Mouse (Mus musculus) layer of hippocampus, adult 2 months (tissue): ENCODE data around the gene Arrdc5. TPM values are rescaled to one million over a fixed set of nuclear protein-coding genes. Genes with fewer than 3 reads are reported as not detected.

Experiments used
- DNase-seq, 2 experiments: peaks; one replicate each; pipeline ENCODE4 v3.0.0; 2022; ENCODE audit warnings: low spot score in 2 of 2
- H3K27ac ChIP-seq: fragments of 200-600 bp; 2 replicates; pipeline ENCODE4 v1.8.1; 2022
- H3K4me3 ChIP-seq: fragments of 200-600 bp; 2 replicates; pipeline ENCODE4 v1.8.1; 2022; ENCODE audit warnings: mild to moderate bottlenecking
- CTCF ChIP-seq: fragments of 200-600 bp; conservative IDR thresholded peaks from 2 replicates; pipeline ENCODE4 v1.8.1; 2022; ENCODE audit warnings: antibody characterized with exemption, mild to moderate bottlenecking, moderate library complexity
- total RNA-seq, 2 experiments: library from RNA; stranded (reverse); gene quantifications; 2 replicates each; pipeline ENCODE4 v1.2.3; 2021

Gene Arrdc5
- total RNA-seq, 2 experiments from 2014 or later: not detected

- peak; percentile 20; the same call in 1 of the 2 replicates for TF ChIP-seq CTCF
- peak; percentile 52 to 57 for DNase-seq
- H3K27ac ChIP-seq: peak overlapping the region; percentile 90
- H3K4me3 ChIP-seq: no peak overlapping the region
Measured at GRCm38 (mm10) chr17:56283316-56283715, 16.8 kb downstream of the Arrdc5 start.

DNA sequence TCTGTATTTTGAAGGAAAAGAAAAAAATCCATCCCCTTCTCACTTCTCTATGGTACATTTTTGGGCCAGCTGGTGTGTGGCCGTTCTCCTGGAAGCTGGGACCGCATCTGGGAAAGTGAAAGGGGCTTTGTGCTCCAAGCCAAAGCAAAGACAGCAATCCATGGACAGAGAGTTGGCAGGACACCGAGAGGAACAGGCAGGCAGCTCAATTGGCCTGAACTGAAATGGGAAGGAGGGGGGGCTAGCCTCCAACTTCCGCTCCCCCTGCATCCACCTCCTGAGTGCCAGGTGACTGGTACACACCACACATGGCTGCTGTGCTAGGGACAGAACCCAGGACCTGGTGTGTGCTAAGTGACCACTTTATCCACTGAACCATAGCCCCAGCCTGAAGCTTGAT, 17.3 kb downstream of the Arrdc5 start:
- Histone ChIP-seq H3K4me3 (no peak overlapping the region), H3K27ac (peak overlapping the region; percentile 90)
- peak; percentile 49 to 59 for DNase-seq
- TF ChIP-seq CTCF: no peak

GRCm38 (mm10) chr17:56281193-56281592, 18.9 kb downstream of the Arrdc5 start:
- no peak for DNase-seq
- H3K27ac ChIP-seq: peak overlapping the region; percentile 70; the same call in 1 of the 2 replicates
- no peak overlapping the region for H3K4me3 ChIP-seq
- no peak for TF ChIP-seq CTCF

GRCm38 (mm10) chr17:56279481-56280155, 20.5 kb downstream of the Arrdc5 start:
- DNase-seq: no peak
- no peak overlapping the region for H3K4me3 ChIP-seq
- no peak for TF ChIP-seq CTCF

DNA sequence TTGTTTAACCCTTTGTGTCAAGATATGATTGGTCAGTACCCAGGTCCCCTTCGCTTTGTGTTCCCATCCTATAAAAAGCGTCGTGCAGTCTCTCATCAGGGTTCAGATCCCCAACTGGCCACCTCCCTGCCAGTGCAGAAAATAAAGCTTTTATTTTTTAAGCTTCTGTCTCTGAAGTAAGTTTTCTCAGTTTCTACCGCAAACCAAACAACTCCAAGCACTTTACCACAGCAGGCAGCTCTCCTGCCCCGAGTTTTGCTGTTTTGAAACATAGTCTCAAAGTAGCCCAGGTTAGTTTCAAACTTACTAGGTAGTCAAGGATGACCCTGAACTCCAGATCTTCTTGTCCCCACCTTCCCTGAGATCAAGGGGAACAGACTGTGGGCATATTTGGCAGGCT, 21.7 kb downstream of the Arrdc5 start:
- DNase-seq: no peak
- no peak overlapping the region for H3K4me3 ChIP-seq
- H3K27ac ChIP-seq: no peak overlapping the region
- no peak for TF ChIP-seq CTCF

More at GRCm38 (mm10) chr17:56279481-56280155, 20.5 kb downstream of the Arrdc5 start:
- no peak overlapping the region for H3K27ac ChIP-seq

DNA sequence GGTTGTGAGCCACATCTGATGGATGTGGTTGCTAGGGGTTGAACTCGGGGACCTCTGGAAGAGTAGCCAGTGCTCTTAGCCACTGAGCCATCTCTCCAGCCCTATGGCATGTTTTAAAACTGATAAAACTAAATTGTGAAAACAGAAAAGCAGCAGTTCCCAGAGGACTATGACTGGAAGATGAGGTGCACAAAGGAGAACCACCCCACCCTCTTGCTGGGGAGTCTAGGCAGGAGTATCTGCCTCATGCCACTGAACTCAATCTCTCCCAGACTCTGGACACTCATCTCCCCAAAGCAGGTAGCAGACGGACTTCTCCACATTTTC, 22.6 kb downstream of the Arrdc5 start:
- Histone ChIP-seq H3K27ac (peak overlapping the region; percentile 90), H3K4me3 (no peak overlapping the region; the same call in 1 of the 2 replicates)
- TF ChIP-seq CTCF: no peak
- no peak for DNase-seq

DNA sequence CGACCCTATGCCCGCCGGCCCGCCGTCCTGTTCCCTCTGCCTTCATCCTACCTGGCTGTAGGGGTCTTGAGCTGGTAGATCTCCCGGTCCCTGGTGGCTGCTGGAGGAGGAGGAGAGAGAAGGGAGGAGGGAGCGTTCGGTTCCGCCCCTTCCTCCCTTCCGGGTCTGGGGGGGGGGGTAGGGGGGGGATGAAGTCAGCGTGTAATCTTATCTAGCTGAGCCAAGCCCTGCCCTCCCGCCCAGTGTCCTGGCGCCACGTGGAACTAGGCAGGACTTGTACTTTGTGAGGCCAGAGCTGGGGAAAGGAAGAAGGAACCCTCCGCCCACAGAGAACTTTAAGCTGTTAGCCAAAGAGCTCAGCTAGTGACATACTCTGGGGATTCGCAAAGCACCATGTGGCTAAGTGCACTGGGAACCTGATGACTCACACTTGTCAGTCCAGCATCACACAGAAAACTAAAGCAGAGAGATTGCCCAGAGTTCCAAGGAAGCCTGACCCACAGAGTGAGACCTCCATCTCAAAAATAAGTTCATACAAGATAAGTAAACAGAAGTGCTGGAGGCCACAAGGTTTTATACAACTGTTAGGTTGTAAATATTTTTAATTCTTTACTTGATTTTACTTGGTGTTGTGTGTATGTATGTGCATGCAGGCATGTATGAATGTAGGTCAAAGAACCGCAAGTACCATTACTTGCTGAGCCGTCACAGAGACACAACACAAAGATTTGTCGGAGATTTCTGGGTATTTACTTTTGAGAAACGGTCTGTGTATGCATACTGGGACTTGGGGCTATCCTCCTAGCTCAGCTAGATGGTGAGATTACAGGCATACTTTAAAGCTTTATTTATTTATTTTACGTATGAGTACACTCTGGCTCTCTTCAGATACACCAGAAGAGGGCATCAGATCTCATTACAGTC, 23.2 kb downstream of the Arrdc5 start, which contains the start of gene Ticam1:
Gene Ticam1, minus strand, starts transcription at position 144 of the 924 bp plus-strand sequence.
- DNase-seq: peak; percentile 67 to 77
- H3K4me3 ChIP-seq: peak within 1 kb of the TSS; percentile 62
- peak within 1 kb of the TSS; percentile 90 for H3K27ac ChIP-seq
- TF ChIP-seq CTCF: peak; percentile 72

GRCm38 (mm10) chr17:56275842-56276480, 24.1 kb downstream of the Arrdc5 start:
- Histone ChIP-seq H3K27ac (peak overlapping the region; percentile 90), H3K4me3 (peak overlapping the region; percentile 62)
- no peak for TF ChIP-seq CTCF
- DNase-seq: no peak

DNA sequence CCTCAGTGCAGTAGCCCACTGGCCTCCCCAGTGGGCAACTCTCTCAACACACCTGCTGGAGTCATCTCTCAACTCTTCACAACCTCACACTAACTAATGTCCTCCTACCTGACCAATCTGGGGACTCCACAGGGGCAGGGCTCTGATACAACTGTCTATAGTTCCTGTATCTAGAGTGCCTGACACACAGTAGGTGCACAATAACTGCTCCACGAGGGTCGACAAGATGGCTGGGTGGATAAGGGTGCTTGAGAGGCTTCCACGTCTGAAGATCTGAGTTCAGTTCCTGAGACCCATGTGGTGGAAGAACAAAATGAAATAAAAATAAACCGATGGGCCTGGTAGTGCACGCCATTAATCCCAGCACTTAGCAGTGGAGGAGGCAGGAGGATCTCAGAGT, 26.1 kb downstream of the Arrdc5 start:
- Histone ChIP-seq H3K27ac (peak overlapping the region; percentile 37; the same call in 1 of the 2 replicates), H3K4me3 (no peak overlapping the region)
- TF ChIP-seq CTCF: no peak
- no peak for DNase-seq

GRCm38 (mm10) chr17:56273482-56273881, 26.6 kb downstream of the Arrdc5 start:
- no peak for TF ChIP-seq CTCF
- no peak overlapping the region for H3K4me3 ChIP-seq
- DNase-seq: no peak
- peak overlapping the region; percentile 37; the same call in 1 of the 2 replicates for H3K27ac ChIP-seq

GRCm38 (mm10) chr17:56272644-56273043, 27.4 kb downstream of the Arrdc5 start:
- Histone ChIP-seq H3K4me3 (no peak overlapping the region), H3K27ac (no peak overlapping the region)
- no peak for TF ChIP-seq CTCF
- no peak for DNase-seq

DNA sequence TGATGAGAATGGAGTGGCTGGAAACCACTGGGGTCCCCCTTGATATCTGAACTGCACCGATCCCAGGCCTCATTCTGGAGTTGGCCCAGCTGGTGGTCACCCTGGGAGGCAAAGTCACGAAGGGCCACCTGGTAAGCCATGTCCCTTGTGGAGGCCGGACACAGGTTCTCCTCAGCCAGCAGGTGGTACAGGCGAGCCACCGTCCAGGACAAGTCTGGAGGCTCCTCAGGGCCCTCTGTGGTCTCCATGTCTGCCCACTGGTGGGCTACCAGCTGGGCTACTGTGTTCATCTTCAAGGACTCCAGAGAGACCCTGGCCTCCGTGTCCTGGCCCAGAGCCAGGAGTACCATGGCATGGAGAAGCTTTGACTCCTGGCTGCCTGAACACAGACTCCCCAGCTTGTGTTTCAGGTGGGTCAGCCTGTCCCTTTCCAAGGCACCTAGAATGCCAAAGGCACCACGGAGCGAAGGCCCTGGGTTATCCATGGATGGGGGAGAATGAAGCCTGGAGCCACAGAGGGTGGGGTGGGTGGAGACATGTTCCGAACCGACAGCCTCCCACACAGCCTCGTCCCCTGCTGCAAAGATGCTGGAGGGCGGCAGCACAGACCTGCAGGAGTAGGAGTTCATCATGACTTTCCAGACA, 28.4 kb downstream of the Arrdc5 start:
- DNase-seq: no peak
- H3K27ac ChIP-seq: no peak overlapping the region

More for the DNA sequence above, 28.4 kb downstream of the Arrdc5 start:
- no peak for TF ChIP-seq CTCF
- no peak overlapping the region for H3K4me3 ChIP-seq
